Mouse (Mus musculus) layer of hippocampus, postnatal 36 days (tissue): ENCODE data around the gene Myzap. TPM values are rescaled to one million over a fixed set of nuclear protein-coding genes. Genes with fewer than 3 reads are reported as not detected.
"Not testable (repeated sequence)": the region's sequence is repeated elsewhere in the genome, so short reads cannot be mapped to it uniquely, and the experiment has no call there.

ENCODE experiments used
- DNase-seq, 2 experiments: peaks; one replicate each; pipeline ENCODE4 v3.0.0; 2022
- total RNA-seq, 2 experiments: library from RNA; stranded (reverse); gene quantifications; 2 replicates each; pipeline ENCODE4 v1.2.3; 2021

The Myzap gene
- total RNA-seq: 1 to 10 TPM in 1 of 2 experiments, under 1 TPM in 1; 0.67 to 2.1 TPM

DNA sequence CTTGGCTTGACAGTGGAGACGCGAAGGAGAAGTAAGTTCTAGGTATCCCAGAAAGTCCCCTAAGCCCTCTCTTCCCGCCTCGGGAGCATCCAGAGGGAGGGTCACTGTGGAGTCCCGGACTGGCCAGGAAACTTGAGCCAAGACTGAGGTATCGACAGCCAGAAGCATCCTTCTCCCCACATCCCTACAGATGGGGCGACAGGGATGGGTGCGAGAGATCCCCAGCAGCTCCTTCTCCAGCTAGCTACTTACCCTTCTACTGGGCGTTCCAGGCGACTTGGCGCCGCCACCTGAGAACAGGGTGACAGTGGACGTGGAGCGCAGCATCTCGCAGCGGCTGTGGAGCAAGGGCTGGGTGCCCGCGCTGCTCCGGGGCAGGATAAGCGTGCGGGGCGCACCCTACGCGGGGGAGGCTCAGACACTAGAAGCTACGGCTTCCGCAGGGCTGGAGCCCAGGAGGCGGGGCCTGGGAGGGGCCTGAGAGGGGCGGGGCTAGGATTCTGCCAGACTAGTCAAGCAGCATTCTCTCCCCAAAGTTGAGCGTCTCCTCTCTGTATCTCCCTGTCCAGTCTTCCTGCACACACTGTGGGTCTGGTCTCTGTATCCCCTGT lies at the start of gene Myzap:
Myzap (minus strand) TSS at position 423 of the 611 bp plus-strand sequence.
- DNase-seq: peak; percentile 57 to 61

GRCm38 (mm10) chr9:71640361-71640927 lies 48.3 kb upstream of the Myzap start:
- DNase-seq: no peak

- DNase-seq: no peak
These were observed 46.0 kb upstream of the Myzap start for GRCm38 (mm10) chr9:71638198-71638597.

- no peak for DNase-seq
These were observed 44.7 kb upstream of the Myzap start for GRCm38 (mm10) chr9:71636854-71637253.

DNA sequence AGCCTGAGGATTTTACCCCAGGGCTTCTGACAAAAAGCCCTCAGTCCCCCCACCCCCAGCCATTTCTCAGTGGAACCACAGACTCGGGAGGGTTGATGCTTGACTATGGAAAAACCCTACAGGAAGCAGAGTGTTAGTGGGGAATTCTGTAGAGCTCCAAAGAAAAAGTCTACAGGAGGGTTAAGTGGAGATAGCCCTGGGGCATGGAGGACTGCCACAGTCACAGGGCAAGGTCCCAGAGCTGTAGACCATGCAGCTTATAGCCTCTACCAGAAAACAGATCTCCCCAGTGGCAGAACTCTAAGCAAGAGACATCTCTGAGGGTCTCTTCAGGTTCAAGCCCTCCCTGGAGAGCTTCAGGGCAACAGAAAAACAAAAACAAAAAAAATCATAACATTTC lies 43.5 kb upstream of the Myzap start:
- no peak for DNase-seq

DNA sequence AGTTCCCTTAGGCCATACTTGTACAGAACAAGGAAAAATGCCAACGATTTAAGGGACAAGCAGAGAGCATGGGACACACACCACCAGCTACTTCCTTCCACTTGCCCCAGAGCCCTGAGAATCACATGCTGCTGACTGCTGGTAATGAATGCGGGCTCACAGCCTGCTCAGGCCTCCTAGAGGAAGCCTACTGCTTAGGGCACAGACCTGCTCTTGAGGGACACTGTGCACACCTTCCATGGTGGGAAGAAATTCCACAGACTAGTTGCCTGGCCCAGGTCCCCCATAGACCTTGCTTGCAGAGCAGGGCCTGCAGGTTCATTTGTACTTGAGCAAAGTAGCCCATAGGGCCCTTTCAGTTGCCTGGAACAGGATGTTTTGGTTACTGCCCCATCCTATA lies 42.8 kb upstream of the Myzap start:
- DNase-seq: no peak

DNA sequence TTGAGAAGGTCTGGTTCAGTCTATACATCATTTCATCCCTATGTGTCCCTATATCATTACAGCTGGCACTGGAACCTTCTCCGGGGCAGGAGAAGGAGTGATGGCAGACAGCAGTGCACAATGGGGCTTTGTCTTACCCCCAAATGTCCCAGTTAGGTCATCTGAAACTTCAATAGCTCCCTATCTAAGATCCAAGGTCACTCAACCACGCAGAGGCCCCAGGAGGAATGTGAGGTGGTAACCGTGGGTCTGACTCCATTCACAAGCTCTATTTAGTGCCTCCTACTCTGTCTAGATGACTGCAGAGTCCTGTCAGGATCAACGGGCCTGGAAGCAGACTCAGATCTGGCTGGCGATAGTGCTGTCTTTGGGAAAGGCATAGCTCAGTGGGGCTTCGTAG lies 36.8 kb upstream of the Myzap start:
- DNase-seq: no peak

- DNase-seq: no peak
These were observed 36.1 kb upstream of the Myzap start for GRCm38 (mm10) chr9:71628286-71628685.

DNA sequence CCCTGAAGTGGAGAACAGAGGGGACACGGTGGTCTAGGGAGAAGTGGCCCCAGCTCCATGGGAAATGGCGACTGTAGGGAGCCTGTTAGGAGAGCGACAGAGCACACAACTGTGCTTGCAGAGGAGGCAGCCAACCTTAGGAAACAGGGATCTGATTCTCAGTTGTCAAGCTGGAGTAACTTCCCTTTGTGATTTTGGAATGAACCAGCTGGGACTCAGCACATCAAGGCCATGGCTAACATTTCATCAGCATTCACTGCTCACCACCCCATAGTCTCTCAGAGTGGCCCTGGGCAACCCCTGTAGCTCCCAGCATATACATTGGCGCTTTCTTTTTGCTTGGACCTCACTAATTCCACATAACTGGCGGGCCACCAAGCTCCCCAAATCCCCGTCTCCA lies 33.8 kb upstream of the Myzap start:
- DNase-seq: no peak

DNA sequence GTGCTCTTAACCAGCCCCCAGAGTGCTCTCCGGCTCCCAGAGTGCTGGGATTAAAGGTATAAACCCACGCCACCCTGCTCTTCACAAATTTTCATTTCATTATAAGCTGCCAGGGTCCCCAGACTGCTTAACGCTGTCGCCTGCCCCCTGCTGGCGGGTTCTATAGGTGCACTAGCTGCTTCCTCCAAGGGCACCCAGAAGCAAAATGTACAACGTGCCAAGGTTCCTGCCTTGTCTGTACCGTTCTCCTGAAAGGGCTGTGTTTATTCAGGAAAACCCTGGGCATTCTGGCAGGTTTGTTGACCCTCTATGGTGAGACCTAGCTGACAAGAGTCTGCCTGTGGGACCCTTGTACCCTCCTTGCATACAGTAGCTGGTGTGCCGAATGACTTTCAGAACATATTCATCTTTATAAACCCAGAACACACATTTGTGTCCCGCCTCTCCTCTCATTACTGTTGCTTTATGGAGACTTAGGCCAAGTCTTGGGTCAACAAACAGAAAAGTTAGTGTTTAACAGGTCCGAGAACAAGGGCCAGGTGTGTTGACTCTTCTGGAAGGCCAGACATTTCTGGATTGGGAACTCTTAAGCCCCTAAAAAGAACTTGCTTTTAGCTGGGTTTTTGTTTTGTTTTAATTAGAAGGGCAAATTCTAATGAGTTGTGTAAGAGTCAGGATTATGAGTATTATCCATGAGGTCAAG lies 32.8 kb upstream of the Myzap start:
- peak; percentile 27 to 45 for DNase-seq

GRCm38 (mm10) chr9:71623871-71624569 lies 31.9 kb upstream of the Myzap start:
- DNase-seq: peak in 1 of 2 experiments; percentile 11

GRCm38 (mm10) chr9:71622593-71622992 lies 30.4 kb upstream of the Myzap start:
- no peak for DNase-seq

- DNase-seq: no peak
These were observed 29.8 kb upstream of the Myzap start for GRCm38 (mm10) chr9:71621968-71622367.

- not testable (repeated sequence) for DNase-seq
These were observed 28.0 kb upstream of the Myzap start for GRCm38 (mm10) chr9:71620116-71620515.

- DNase-seq: no peak
These were observed 25.2 kb upstream of the Myzap start for GRCm38 (mm10) chr9:71617363-71617762.

DNA sequence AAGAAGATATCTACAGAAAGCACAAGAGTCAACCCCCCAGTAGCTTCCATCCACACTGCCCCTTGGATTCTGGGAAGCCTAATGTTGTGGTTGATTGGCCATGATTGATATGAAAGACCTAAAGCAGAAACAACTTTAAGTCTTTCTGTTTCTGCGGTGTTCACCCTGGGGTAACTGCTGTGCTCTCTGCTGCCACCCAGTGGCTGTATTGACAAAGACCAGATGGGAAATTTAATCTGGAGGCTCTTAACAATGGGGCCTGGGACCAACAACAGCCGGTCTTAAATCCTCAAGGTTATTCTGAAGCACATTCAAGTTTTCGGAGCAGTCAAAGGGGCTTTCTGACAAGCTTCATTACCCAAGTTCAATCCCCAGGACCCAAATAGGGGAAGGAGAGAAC lies 24.0 kb upstream of the Myzap start:
- peak; percentile 58 to 64 for DNase-seq

DNA sequence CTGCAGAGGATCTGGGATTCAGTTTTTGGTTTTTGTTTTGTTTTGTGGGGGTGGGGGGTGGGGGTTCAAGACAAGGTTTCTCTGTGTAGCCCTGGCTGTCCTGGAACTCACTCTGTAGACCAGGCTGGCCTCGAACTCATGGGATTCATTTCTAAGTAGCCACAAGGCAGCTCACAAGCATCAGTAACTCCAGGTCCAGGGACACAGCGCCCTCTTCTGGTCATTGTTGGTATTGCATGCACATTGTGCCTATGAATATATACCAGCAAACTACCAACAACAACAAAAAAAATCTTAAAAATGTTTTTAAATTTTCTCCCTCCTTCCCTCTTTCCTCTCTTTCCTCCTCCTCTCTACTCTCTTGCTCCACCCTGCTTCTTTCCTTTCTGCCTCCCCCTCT lies 22.5 kb upstream of the Myzap start:
- no peak for DNase-seq

DNA sequence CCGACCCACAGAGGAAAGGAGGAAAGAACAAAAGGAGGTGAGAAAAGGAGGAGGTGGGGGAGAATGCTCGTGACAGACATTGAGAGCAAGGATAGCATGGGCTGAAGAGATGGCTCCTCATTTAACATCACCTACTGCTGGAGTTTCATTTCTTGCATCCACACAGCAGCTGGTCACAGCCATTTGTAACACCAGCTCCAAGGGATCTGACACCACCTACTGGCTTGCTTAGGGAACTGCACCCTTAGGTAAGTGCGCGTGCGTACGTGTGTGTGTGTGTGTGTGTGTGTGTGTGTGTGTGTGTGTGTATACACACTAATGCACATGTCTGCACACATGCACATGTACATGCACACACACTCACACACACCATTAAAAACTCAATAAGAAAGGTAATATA lies 20.8 kb upstream of the Myzap start:
- DNase-seq: no peak

- no peak for DNase-seq
These were observed 19.7 kb upstream of the Myzap start for GRCm38 (mm10) chr9:71611876-71612275.

DNA sequence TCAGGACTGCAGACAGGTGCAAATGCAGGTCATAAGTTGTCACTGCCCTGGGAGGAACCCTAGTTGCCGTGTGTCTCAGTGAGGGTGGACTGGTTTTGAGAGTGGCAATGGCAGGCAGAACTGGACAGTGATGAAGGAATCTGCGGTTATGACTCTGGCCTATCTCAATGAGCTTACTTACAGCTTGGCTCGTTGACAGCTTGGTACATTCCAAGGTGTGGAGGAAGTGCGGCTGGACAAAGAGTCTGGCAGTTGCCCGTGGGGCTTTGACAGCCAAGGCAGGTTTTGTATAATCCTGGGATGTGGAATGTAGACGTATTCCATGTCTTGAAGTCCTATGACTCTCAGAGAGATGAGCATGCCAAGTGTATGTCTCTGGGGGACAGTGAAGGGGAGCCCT lies 16.9 kb upstream of the Myzap start:
- DNase-seq: no peak

DNA sequence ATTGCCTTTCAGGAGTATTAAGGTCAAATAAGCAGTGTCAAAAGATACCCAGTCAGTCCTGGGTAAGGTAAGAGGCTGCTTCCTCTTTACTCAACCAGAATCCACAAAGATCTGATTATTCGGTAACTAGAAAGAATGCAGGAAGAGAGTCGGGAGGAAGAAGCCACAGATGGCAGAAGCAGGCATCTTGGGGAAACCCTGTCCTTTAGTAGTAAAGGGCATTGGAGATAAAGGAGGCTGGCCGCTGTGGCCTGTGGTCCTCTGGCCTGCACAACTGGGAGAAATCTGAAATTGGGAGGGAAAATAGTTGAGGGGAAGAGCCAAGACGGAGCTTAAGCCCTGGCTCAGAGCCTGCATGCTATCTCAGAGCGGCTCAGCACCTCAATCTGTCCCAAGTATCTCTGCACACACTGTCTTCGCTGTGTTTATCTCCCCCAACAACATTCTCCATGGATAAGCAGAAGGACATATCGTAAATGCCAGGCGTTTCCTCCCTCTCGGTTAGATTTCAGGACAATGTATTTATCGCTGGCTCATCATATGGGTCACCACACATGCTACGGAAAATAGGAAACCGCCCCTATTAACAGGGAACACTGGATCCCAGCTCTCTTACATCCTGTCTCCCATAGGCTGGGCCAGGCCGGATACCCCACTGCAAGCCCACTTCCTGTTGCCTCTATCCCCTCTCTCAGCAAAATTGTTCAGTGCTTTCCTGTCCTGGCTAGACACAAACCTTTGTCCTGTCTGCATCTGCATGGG lies 14.3 kb upstream of the Myzap start:
- DNase-seq: no peak

- DNase-seq: no peak
These were observed 12.9 kb upstream of the Myzap start for GRCm38 (mm10) chr9:71604914-71605635.
